ENCODE assay signal across 27 mouse cellular contexts in the genomic region with DNA sequence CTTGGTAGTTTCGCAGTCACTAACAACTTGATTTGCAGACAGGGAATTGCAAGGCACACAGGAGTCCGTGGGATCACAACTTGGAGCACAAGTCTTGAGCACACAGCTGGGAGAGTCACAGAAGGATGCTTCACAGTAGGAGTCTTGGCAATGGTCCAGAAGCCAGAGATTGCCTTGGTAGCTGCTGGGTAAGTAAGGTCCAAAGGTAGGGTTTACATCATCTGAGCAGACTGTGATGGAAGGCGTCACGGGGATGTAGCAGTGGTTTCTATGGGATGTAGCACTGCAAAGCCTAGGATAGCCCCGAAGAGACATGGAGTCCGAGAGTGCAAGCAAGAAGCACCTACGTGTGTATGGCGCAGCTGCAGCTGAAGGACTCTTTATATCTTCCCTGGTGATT. TPM values are rescaled to one million over a fixed set of nuclear protein-coding genes. Genes with fewer than 3 reads are reported as not detected.
DNase-seq lines count a peak whose midpoint lies in the region; ATAC-seq and TF ChIP-seq lines count a peak whose summit lies in the region.
"Had no signal": no experiment of that assay in that cellular context is flagged by ENCODE, and none has a peak within 500 bp of the region (broad histone marks: within the 10 kb centered on the region; RNA-seq: fewer than 3 reads in every experiment).

TSS of gene Krtap24-1 (minus strand) at position 358 of the 400 bp plus-strand sequence.

- DNase-seq in cerebellum, postnatal 10 days, result peak; percentile 4 to 7
- no peak for DNase-seq in cerebellum, postnatal 4 days (ENCODE audit: low spot score in 2 of 2)
- peak; percentile 9 for DNase-seq in kidney, postnatal 10 days
- no peak for DNase-seq in testis, postnatal 14 days (ENCODE audit: low spot score)
- DNase-seq in thymus, postnatal 25 days, result no peak
- DNase-seq in heart, adult 9 months (ENCODE audit: low spot score in 2 of 2), result no peak
- DNase-seq: adrenal gland, postnatal 14 days; B cell, adult 2 months; cerebellum, adult 18-20 months; cerebellum, adult 9-11 months; embryo, embryonic 11 days; gastrocnemius, adult 2 months; gastrocnemius, postnatal 25 days; heart, postnatal 36 days had no signal

- no peak within 1 kb of the TSS for H3K27ac ChIP-seq in kidney, embryonic 14.5 days (ENCODE audit: low read depth, low read length)
- H3K27ac ChIP-seq in testis, adult 2 months (ENCODE audit: control insufficient read depth, insufficient read depth, low read depth, low read length), result no peak within 1 kb of the TSS
- H3K27ac ChIP-seq: embryonic facial prominence, embryonic 15.5 days; forebrain, embryonic 10.5 days; gastrocnemius, adult 2 months; heart, embryonic 13.5 days had no signal

- no peaks in the 10 kb centered on the region for H3K36me3 ChIP-seq in kidney, embryonic 14.5 days (ENCODE audit: control insufficient read depth, insufficient read depth, low read length)
- no peaks in the 10 kb centered on the region for H3K36me3 ChIP-seq in testis, adult 2 months (ENCODE audit: control insufficient read depth, insufficient read depth, low read length)
- H3K36me3 ChIP-seq: embryonic facial prominence, embryonic 15.5 days; forebrain, embryonic 10.5 days; G1E; heart, embryonic 13.5 days had no signal

- TF ChIP-seq CTCF in testis, adult 2 months (IDR thresholded peaks at IDR 0.05; ENCODE audit: control insufficient read depth, insufficient read depth, insufficient replicate concordance, low read depth, low read length), result no peak

- WGBS in kidney, embryonic 14.5 days, result 91% methylated on average over 8 of the region's 8 CpGs

- TF ChIP-seq POLR2A in testis, adult 2 months (IDR thresholded peaks at IDR 0.05; ENCODE audit: control insufficient read depth, low read depth, low read length), result no peak

- H3K4me3 ChIP-seq in kidney, embryonic 14.5 days (ENCODE audit: low read length), result no peak within 1 kb of the TSS
- peak within 1 kb of the TSS; percentile 41 for H3K4me3 ChIP-seq in testis, adult 2 months (ENCODE audit: control insufficient read depth, low read depth, low read length)
- H3K4me3 ChIP-seq: embryonic facial prominence, embryonic 15.5 days; erythroblast, embryonic 14.5 days; forebrain, embryonic 10.5 days; gastrocnemius, adult 2 months; heart, embryonic 13.5 days had no signal

- no peak within 1 kb of the TSS for H3K4me2 ChIP-seq in kidney, embryonic 14.5 days (replicated peaks; ENCODE audit: low read depth, low read length)
- H3K4me2 ChIP-seq: embryonic facial prominence, embryonic 15.5 days; heart, embryonic 13.5 days had no signal

- H3K9ac ChIP-seq in kidney, embryonic 14.5 days (ENCODE audit: low read depth, low read length), result no peak within 1 kb of the TSS
- H3K9ac ChIP-seq: embryonic facial prominence, embryonic 15.5 days; heart, embryonic 13.5 days had no signal

- H3K9me3 ChIP-seq in kidney, embryonic 14.5 days (ENCODE audit: control insufficient read depth, low read length), result no peaks in the 10 kb centered on the region
- H3K9me3 ChIP-seq: embryonic facial prominence, embryonic 15.5 days; forebrain, embryonic 10.5 days; heart, embryonic 13.5 days had no signal

- H3K4me1 ChIP-seq in kidney, embryonic 14.5 days (ENCODE audit: control insufficient read depth, insufficient read depth, low read length), result no peaks in the 10 kb centered on the region
- H3K4me1 ChIP-seq in testis, adult 2 months (ENCODE audit: control insufficient read depth, insufficient read depth, low read length), result no peaks in the 10 kb centered on the region
- H3K4me1 ChIP-seq: embryonic facial prominence, embryonic 15.5 days; heart, embryonic 13.5 days had no signal

- H3K27me3 ChIP-seq in kidney, embryonic 14.5 days (ENCODE audit: control insufficient read depth, insufficient read depth, low read length), result no peaks in the 10 kb centered on the region
- H3K27me3 ChIP-seq in testis, adult 2 months (ENCODE audit: control insufficient read depth, insufficient read depth, low read length), result no peaks in the 10 kb centered on the region
- H3K27me3 ChIP-seq: embryonic facial prominence, embryonic 15.5 days; heart, embryonic 13.5 days had no signal

- ATAC-seq in kidney, embryonic 14.5 days (ENCODE audit: low FRiP score, low TSS enrichment), result no peak
- ATAC-seq: activated CD4-positive, CD25-positive, alpha-beta regulatory T cell, adult 4 months; CD4-positive, CD25-positive, alpha-beta regulatory T cell, adult 4 months; forebrain, embryonic 14.5 days had no signal

RNA-seq across cellular contexts. Expression of gene Krtap24-1, which starts in this region (rescaled TPM):
- not detected in 2 replicates for polyA plus RNA-seq in kidney, embryonic 14.5 days (2014; fragmentation: Nextera tagmentation; extraction: Ambion mirVana)
- polyA plus RNA-seq in testis, adult 2 months (2012; rRNA removed), result 0.06 TPM in 1 of 2 replicates, not detected in the other
- polyA plus RNA-seq: activated CD4-positive, CD25-positive, alpha-beta regulatory T cell, adult 4 months; CD4-positive, CD25-positive, alpha-beta regulatory T cell, adult 4 months; embryonic facial prominence, embryonic 11.5 days; erythroblast, embryonic 14.5 days; forebrain, embryonic 10.5 days; forebrain, embryonic 14.5 days; G1E; heart, embryonic 13.5 days; heart, postnatal 0 days; hindbrain, embryonic 11.5 days had no signal

Comparison
In these comparisons a context has a peak if more than half of its experiments do, and no peak if none do; other contexts are left out.
1. DNase-seq: peak in cerebellum, postnatal 10 days (2 of 2) and kidney, postnatal 10 days (single experiment); none in cerebellum, postnatal 4 days (0 of 2), testis, postnatal 14 days (single experiment), thymus, postnatal 25 days (single experiment) and heart, adult 9 months (0 of 2).